ENCODE assay signal across 25 mouse cellular contexts in the genomic region with DNA sequence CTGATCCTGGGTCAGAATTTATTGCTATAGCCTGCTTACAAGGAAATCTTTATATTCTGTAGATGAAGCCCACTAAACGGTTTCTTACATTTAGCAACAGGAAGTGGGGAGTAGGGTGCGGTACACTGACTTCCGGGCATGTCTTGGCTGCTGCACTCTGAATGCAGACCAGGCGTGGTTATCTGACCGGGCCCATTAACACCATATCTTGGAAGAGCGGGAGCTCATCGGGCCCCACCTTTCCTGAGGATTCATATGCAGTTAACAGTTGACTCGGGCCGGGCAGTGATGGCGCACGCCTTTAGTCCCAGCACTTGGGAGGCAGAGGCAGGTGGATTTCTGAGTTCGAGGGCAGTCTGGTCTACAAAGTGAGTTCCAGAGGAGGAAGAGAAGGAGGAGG. TPM values are rescaled to one million over a fixed set of nuclear protein-coding genes. Genes with fewer than 3 reads are reported as not detected.
DNase-seq lines count a peak whose midpoint lies in the region; ATAC-seq lines count a peak whose summit lies in the region.
"Had no signal": no experiment of that assay in that cellular context is flagged by ENCODE, and none has a peak within 500 bp of the region (broad histone marks: within the 10 kb centered on the region; RNA-seq: fewer than 3 reads in every experiment).

No protein-coding gene starts in this region.

- no peaks in the 10 kb centered on the region for H3K9me3 ChIP-seq in liver, embryonic 11.5 days (ENCODE audit: control insufficient read depth, low read length)
- H3K9me3 ChIP-seq: heart, embryonic 15.5 days; hindbrain, embryonic 10.5 days; limb, embryonic 10.5 days; midbrain, embryonic 15.5 days; neural tube, embryonic 13.5 days had no signal

- ATAC-seq in liver, embryonic 11.5 days (replicated peaks; ENCODE audit: low FRiP score), result no peak
- peak; percentile 70 for ATAC-seq in granulocyte monocyte progenitor cell, adult 5-6 weeks (replicated peaks; ENCODE audit: poor library complexity, severe bottlenecking)

- no peaks in the 10 kb centered on the region for H3K27me3 ChIP-seq in liver, embryonic 11.5 days (replicated peaks; ENCODE audit: control insufficient read depth, insufficient read depth, low read length)
- H3K27me3 ChIP-seq in splenic B cell, adult 2 months (ENCODE audit: control insufficient read depth, insufficient read depth, low read length, poor library complexity, severe bottlenecking), result no peaks in the 10 kb centered on the region
- H3K27me3 ChIP-seq: heart, embryonic 15.5 days; midbrain, embryonic 15.5 days; neural tube, embryonic 13.5 days had no signal

- WGBS in liver, embryonic 11.5 days, result 62% methylated on average over 12 of the region's 12 CpGs

- DNase-seq in liver (peak; percentile 15), ES-CJ7 (ENCODE audit: low read depth, low spot score) (peak; percentile 51)
- no peak for DNase-seq in liver, embryonic 11.5 days (ENCODE audit: low spot score)
- DNase-seq in splenic B cell, adult 2 months (ENCODE audit: low read depth, low spot score), result peak; percentile 31
- no peak for DNase-seq in left cerebral cortex, adult 9 months (ENCODE audit: low spot score in 2 of 2)
- no peak for DNase-seq in urinary bladder, postnatal 10 days (ENCODE audit: low spot score)
- DNase-seq: adrenal gland, postnatal 25 days; cerebellum, adult 9-11 months; forebrain, postnatal 0 days; gastrocnemius, postnatal 14 days; heart, adult 2 months; kidney, adult 2 months; kidney, postnatal 10 days; lung, embryonic 14.5 days; retina, postnatal 1 day; right cerebral cortex, postnatal 25 days; thymus, adult 2 months; thymus, postnatal 4 days had no signal

- no peaks in the 10 kb centered on the region for H3K36me3 ChIP-seq in liver, embryonic 11.5 days (ENCODE audit: control insufficient read depth, insufficient read depth, low read length)
- no peaks in the 10 kb centered on the region for H3K36me3 ChIP-seq in splenic B cell, adult 2 months (ENCODE audit: control insufficient read depth, insufficient read depth, low read length, poor library complexity, severe bottlenecking)
- H3K36me3 ChIP-seq: heart, embryonic 15.5 days; hindbrain, embryonic 10.5 days; limb, embryonic 10.5 days; midbrain, embryonic 15.5 days; neural tube, embryonic 13.5 days had no signal

- H3K4me2 ChIP-seq in liver, embryonic 11.5 days, result no peak overlapping the region

- H3K4me3 ChIP-seq in liver, embryonic 11.5 days (ENCODE audit: low read depth, low read length), result no peak overlapping the region
- H3K4me3 ChIP-seq: heart, adult 2 months; heart, embryonic 15.5 days; hindbrain, embryonic 10.5 days; neural tube, embryonic 13.5 days had no signal

- no peak overlapping the region for H3K27ac ChIP-seq in liver, embryonic 11.5 days (ENCODE audit: low read depth, low read length)
- H3K27ac ChIP-seq: heart, adult 2 months; heart, embryonic 15.5 days; stomach, postnatal 0 days had no signal

- no peak overlapping the region for H3K9ac ChIP-seq in liver, embryonic 11.5 days (ENCODE audit: low read depth, low read length)
- H3K9ac ChIP-seq: forebrain, postnatal 0 days; heart, embryonic 15.5 days; lung, embryonic 14.5 days; midbrain, embryonic 15.5 days had no signal

- H3K4me1 ChIP-seq in liver, embryonic 11.5 days (replicated peaks; ENCODE audit: control insufficient read depth, insufficient read depth, low read length), result no peaks in the 10 kb centered on the region

RNA-seq across cellular contexts. Expression of gene Gorasp2, which starts 33.0 kb away (rescaled TPM):
- polyA plus RNA-seq in liver, embryonic 11.5 days (2014; fragmentation: Nextera tagmentation; extraction: Ambion mirVana), result 135 TPM in 2 replicates
- 200 and 229 TPM in 2 replicates for total RNA-seq in granulocyte monocyte progenitor cell, adult 5-6 weeks (2014; fragmentation: Nextera tagmentation)
- total RNA-seq in granulocyte monocyte progenitor cell, adult 5-6 weeks (2017), result 80.5 and 85.8 TPM in 2 replicates

RNA-seq across cellular contexts. Expression of gene Gm26558, which starts 33.5 kb away (rescaled TPM):
- 2.6 and 3.5 TPM in 2 replicates for polyA plus RNA-seq in liver, embryonic 11.5 days (2014; fragmentation: Nextera tagmentation; extraction: Ambion mirVana)
- not detected in 2 replicates for total RNA-seq in granulocyte monocyte progenitor cell, adult 5-6 weeks (2014; fragmentation: Nextera tagmentation)
- 0.46 TPM in 1 of 2 replicates, not detected in the other for total RNA-seq in granulocyte monocyte progenitor cell, adult 5-6 weeks (2017)
- total RNA-seq: forebrain, postnatal 0 days; heart, adult 2 months had no signal
- polyA plus RNA-seq: heart, adult 2 months had no signal

Comparison
In these comparisons a context has a peak if more than half of its experiments do, and no peak if none do; other contexts are left out.
1. DNase-seq: peak in liver (single experiment), ES-CJ7 (single experiment) and splenic B cell, adult 2 months (single experiment); none in liver, embryonic 11.5 days (single experiment), left cerebral cortex, adult 9 months (0 of 2) and urinary bladder, postnatal 10 days (single experiment).